Mouse (Mus musculus): ENCODE data around the gene Fam43a.

Fam43a gene

DNA sequence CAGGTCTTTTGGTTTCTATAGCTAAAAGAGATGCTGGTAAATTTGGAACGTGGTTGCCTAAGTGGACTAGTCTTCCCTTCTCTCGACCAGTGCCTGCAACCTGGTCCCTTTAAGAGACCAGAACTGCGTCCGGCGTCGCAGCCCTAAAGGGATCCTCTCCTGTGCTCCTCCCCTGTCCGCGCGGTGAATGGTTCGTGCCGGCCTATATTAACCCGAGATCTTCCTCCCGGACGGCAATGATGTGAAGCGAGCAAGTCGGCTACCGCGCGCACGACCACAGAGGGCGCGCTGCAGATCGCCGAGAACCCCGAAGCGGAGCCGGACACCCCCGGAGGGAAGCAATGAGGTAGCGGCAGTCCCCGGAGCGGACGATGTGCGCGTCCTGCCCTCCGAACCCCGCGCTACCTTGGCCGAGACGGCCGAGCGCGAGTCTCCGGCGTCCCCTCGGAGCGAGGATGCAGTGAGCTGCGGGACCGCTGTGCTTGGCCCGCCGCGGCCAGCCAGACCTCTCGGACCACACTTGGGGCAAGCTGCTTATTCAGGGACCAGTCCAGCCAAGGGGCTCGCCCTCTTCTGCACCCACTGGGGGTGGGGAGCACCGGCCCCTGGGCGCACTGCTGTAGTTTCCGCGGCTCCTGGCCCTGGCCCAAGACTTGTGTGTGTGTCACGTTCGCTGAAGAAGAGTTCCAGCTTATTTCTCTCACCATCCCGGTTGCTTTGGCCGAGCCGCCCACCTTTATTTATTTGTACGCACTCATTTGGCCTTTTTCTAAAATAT lies at the start of gene Fam43a:
Fam43a (plus strand) TSS at position 233 of the 778 bp plus-strand sequence.
- peak; percentile 92 for DNase-seq (ENCODE audit: low spot score)

DNA sequence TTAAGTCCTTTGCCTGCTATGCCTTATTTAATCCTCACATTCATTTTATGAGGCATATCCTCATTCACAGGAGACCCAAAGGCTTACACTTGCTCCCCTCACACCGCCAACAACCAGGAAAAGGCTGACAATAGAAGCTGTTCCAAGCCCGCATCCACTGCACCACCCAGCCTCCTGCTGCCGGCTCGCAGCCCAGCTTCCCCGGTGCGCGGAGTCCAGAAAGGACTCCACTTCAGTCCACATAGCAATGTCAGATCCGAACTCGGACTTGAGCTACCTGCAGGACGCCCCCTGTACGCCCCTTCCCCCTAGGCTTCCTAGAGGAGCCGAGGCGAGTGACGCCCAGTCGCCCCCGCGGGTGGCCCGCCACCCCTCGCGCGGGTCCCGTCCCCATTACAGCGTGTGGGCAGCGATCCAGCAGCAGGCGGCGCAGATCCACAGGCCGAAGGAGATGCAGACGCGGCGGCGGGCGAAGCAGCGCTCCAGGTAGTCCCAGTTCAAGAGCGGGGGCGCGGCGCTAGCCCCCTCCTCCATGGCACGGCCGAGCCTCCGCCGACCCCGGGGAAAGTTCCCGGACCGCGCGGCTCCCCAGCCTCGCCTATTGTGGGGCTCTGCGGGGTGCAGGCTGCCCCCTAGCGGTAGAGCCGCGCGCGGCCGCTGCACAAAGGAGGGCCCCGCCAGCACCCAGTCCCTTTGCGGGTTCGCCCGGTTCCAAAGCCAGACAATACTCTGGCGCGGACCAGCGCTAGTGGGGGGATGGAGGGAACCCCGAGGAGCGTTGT lies 49.4 kb upstream of the Fam43a start:
- peak; percentile 87 for DNase-seq (ENCODE audit: low spot score)

DNA sequence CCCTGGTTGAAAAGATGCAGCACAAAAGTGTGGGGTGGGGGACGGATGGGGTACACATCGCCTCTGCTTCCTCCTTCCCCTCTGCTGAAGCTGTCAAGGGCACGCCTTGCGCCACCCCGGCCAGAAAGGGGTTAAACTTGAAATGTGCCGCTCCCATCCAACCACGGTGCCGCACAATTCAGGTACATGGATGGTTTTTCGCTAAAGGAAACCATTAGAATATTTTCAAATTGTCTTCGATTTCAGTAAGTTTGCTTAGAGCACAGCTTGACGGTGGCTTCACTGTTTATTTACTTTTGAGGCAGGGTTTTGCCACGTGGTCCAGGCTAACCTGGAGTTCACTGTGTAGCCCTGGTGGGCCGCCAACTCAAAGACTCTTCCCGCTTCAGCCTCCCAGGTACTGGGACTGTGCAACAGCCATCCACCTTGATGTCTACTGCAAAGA lies 48.8 kb upstream of the Fam43a start, which contains the start of gene Tmem44:
Tmem44 (minus strand) TSS at position 95 of the 445 bp plus-strand sequence.
- DNase-seq (ENCODE audit: low spot score) = no peak

DNA sequence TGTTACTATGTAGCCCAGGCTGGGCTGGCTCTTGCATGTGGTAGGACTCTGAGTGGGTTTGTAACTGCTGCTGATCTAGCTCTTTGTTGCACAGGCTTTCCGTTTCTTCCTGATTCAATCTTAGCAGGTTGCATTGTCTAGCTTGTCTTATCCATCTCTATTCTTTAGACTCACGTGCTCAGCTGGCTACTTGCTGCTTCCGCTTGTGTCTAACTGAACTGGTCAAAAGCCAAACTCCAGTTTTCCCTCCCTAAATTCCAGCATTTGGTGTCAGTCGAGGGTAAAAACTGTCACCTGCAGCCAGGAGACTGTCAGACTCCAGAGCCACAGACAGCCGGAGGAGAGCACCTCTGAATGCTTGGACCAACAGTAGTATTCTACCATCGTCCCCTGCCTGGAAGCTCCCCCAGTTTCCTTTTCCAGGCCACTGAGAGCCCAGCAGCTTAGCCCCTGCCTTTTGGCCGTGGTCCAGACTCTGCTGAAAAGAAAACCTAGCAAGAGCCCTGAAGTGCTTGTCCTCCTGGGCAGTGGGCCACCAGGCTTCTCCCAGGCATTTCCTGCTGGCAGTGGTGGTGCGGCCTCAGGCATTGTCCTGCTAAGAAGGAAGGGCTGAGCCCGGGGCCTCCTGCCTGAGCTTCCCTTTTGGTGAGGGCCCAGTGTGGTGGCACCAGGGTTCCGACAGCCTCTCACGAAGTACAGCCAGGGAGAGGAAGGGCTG lies 46.7 kb upstream of the Fam43a start:
- DNase-seq (ENCODE audit: low spot score) = no peak

DNA sequence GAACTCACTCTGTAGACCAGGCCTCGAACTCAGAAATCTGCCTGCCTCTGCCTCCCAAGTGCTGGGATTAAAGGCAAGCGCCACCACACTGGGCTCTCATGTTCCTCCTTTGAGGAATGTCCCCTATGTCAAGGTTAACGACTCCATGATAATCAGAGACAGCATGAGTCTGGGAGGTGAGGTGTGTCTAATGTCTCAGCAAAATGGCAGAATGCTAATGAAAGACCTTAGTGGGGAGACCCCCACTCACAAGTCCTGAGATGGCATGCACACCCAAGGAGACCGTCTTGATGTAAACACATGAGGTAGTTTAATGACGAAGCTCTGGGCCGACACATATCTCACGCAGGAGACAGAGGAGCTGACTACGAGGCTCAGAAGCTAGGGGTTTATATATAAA lies 45.4 kb upstream of the Fam43a start:
- no peak for DNase-seq (ENCODE audit: low spot score)

DNA sequence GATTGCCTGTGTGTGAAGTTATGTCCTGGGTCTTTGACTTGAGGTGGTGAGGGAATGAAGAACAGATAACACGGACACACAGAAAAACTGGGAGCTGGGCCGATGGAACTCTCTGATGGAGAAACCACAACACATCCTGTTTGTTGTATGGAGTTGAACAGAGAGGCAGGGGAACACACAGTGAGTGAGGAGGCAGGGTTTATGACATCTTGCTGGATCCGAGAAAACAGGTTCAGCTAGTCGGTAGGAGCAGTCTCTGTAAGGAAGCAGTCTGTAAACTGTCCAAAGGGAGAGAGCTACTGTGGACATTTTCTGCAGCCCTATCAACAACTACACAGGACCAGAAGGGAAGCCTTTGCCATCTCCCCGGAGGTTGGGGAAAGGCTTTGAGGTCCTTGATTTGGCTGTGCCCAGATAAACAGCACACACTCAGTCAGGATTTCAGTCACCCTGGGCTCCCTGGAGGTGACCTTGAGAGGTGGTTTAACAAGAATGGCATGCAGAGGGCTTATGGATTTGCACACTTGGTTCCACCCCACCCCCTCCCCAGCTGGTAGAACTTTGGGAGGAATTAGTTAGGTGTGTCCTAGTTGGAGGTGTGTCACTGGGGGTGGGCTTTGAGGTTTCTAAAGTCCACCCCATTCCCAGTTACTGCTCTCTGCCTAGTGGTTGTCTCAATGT lies 40.1 kb upstream of the Fam43a start:
- no peak for DNase-seq (ENCODE audit: low spot score)

DNA sequence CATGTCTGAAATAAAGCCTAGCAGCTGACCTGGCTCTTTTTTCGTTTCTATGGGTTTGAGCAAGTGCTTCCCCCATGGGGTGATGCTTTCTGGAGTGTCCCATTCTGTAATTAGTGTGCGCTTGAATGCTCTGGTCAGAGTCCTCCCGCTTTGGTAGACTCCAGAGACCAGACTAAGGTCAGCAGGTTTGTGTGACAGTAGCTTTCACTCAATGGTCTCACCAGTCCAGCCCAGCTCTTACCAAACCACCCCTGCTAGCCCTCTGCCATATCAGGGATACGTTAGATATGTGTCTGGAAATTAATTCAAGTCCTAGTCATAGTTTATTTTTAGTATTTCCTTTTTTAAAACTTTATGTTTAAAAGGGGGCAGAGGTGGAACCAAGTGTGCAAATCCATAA lies 38.9 kb upstream of the Fam43a start:
- DNase-seq (ENCODE audit: low spot score) = no peak

DNA sequence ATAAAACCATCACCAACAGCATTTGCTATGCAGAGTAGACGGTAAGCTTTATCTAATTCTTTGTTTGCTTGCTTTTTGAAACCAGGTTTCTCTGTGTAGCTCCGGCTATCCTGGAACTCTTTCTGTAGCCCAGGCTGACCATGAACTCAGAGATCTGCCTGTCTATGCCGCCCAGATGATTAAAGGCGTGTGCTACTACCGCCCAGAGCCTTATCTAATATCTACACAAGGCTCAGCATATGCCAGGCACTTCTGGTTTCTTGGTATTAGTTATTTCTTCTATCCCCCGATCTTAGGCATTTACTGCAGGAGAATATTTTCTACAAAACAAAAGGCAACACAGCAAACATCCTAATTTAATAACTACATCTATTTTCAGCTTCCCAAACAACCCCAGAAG lies 33.9 kb upstream of the Fam43a start:
- no peak for DNase-seq (ENCODE audit: low spot score)

DNA sequence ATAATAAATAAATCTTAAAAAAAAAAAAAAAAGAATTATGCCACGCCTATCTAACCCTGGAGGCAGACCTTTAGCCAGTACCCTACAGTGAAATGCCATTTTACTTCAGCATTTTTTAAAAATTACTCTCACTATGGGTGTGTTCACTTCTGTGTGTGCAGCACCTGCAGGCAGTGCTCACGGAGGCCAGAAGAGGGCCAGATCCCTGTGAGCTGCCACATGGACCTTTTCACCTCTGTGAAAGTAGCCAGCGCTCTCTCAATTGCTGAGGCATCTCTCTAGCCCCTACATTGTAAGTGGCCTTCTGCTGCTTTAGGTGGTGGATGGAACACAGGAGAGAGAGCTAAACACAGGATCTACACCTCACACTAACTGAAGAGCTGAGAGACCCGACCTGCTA lies 29.4 kb upstream of the Fam43a start:
- no peak for DNase-seq (ENCODE audit: low spot score)

DNA sequence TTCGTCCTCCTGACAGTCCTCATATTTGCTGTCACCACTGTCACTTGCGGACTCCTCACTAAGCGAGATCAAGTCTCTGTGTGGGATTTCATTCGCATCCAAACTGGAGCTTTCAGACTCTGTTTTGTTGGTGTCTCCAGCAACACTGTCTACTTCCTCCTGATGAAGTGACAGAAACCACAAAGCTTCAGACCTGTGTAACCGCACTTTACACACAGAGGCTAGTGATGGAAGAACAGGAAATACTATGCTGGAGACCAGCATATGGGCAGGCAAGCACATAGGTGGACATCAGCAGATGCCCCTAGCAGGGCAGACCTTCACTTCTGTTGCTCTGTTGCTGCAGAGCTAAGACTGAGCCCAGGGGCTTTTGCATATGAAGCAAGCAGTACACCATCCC lies 28.1 kb upstream of the Fam43a start:
- DNase-seq (ENCODE audit: low spot score) = no peak

DNA sequence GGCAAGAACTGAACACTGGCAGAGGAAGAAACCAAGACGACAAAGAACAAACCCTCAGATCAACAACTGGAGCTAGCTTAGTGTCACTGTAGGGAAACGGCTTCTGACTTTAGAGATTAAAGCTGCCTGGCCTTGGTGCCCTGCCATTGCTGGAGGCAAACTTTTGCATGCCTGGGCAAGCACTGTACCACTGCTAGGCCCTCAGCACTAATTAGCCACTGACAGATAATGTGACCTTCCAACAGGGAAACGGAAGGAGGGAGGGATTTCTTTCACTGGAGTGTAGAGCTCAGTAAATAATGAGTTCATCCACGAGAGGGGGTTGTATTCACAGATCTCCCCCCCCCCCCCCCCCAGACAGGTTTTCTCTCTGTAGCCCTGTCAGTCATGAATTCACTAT lies 27.3 kb upstream of the Fam43a start:
- DNase-seq (ENCODE audit: low spot score) = no peak

DNA sequence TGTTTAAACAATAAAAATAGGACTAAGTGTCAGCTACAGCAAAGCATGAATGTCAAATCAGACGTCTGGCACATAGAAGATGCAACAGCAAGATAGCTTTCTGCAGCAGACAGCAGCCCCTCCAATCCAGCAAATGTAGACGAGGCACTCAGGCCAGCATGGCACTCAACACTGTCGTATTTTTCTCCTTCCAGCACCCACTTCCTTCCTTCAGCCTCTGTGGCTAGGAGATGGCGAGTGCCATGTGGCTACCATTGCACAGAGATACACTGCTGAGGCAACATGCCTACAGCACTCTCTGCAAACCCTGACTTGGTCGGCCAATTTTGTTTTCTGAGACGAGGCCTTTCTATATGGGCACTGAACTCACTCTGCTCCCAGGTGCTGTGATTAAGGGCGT lies 23.7 kb upstream of the Fam43a start:
- no peak for DNase-seq (ENCODE audit: low spot score)

DNA sequence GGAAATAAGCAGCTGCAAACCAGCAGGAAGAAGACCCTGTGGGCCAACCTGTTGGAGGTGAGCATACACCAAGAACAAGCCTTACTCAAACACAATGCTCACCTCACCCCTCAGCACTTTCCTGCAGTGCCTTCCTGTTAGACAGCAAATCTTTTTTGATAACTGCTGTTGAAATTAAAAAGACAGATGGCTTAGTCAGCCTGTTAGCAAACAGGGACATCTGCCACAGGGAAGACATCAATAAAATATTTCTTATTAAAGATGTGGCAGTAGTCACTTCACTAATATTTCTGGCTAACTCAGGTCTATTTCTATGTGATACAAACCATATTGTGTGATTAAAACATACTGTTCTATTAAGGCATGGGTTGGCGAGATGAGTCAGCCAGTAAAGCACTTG lies 23.1 kb upstream of the Fam43a start:
- DNase-seq (ENCODE audit: low spot score) = no peak

DNA sequence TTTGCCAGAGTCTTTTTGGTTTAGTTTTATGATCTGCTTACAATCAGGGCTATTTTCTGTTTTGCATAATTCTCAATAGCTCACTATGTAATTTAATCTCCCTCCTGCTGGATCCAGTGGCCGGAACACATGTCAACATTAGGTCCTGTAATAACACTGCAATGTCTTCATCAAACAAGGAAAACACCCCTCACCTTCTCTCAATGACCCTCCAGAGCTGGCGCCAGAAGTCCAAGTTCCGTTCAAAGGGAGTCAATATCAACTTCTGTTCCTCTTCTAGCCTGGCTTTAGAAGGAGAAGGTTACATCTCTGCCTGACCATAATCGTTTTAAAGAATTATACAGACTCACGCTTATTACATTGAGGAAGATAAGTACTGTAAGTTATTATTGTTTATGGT lies 18.8 kb upstream of the Fam43a start:
- DNase-seq (ENCODE audit: low spot score) = no peak

DNA sequence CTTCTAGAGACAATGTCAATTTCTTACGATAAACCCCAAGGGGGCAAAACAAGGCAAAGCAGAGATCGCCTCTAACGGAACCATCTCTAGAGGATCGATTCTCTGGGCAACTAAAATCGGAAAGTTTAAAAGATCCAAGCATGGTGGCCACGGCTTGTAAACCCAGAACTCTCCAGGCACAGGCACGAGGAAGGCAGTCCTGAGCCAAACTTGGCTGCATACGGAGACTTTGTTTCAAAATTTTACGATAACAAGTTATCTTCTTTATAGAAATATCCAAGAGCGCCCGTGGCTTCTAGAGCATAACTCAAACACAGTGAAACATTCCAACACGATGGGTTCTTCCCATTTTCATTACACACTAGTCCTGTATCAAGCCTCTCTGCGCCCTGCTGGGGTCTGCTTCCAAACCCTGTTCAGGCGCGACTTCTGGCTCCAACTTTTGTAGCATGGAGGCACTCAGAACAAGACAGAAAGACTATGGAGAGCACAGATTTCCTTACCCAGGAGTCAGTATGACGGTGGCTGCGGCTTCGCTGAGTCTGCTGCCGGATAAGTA lies 12.5 kb upstream of the Fam43a start:
- no peak for DNase-seq (ENCODE audit: low spot score)

DNA sequence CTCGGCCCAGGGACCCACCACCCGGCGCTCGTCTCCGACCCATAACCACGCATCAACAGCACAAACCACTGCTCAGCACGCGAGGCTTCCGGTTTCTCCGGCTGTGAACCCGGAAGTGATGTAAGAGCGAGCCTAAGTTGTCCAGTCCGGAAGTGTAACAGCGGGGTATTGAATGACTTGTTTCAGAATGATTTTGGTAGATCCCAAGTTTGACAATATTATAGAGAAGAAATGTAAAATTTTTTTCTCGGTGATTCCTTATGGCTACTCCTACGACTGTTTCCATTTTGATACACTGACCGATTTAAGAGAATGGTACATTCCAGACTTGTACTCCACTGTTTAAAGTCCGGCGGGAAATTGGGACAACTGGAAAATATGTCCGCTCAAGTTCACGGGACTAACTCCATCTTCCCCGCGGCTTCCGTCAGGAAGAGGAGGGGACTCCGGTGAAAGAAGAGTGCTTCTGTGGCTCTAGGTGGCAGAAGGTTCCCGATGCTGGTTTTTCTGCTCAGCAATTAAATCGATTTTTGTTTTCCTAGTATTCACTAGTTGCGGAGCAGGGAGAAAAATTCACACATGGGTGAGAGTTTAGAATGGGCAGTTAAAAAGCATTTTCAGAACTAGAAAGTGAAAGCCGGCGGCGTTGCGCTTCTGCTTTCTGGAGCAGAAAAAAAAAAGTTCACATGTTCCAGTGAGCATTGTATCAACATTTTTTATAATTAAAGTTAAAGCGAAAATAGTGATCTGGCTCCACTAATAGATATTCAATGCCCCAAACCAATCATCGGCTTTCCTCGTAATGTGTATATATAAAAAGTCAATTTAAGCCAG lies 11.8 kb upstream of the Fam43a start, which contains the start of gene Lsg1:
Lsg1 (minus strand) TSS at position 99 of the 834 bp plus-strand sequence.
- peak; percentile 96 for DNase-seq (ENCODE audit: low spot score)

DNA sequence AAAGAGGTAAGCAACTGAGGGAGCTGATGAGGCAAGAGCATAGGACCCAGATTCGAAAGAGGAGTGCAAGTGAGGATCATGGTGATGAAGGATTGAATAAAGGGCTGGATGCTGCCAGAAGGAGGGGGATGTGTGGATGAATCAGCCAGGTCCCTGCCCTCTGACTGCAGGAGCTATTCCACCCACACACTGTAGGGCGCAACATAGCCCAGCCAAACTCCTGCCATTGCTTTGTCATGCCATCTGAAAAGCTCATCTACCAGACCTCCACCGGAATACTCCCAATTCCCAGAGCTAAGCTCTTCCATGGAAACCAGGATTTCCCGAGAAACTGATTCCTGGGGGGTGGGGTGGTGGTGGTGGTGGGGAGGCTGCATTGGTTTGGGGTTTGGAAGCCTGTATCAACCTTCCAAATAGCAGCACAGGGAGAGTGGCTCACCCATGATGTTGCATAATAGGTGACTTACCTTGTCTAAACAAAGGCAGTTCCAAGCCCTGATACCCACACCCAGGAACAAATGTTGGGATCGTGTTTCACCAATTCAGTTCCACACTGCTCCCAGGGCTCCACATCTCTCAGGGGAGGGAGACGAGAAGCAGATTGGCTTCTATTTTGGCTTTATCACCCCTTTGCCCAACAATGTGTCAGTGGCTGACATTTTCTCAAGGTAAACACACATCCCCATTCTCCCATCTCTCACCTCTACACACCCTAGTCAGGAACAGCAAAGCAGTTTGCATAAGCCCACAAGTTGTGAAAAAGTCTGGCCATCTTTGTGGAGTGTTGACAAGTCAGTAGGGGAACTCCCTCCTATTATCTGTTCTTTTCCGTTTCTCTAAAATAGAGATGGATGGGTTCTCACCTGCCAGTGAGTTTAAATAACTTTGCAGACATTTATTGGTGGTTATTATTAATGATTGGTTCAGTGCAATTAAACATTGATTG lies 9.0 kb upstream of the Fam43a start:
- no peak for DNase-seq (ENCODE audit: low spot score)

DNA sequence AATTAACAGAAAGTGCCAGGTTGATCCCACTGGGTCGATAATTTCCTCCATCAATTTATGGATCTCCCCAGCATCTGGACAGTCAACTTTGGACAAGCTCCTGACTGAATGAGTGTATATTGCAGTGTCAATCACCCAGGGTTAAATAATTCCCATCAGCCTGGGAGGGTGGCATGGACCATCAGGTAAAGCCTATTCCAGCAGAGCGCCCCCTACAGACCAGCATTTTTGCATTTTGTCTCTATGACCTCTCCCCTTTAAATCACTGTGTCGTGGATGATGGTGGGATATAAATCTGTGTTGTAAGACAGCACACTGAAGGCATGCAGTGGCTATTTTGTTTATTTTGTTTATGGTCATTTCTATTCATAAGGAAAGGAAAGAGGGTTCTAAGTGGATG lies 7.5 kb upstream of the Fam43a start:
- no peak for DNase-seq (ENCODE audit: low spot score)

DNA sequence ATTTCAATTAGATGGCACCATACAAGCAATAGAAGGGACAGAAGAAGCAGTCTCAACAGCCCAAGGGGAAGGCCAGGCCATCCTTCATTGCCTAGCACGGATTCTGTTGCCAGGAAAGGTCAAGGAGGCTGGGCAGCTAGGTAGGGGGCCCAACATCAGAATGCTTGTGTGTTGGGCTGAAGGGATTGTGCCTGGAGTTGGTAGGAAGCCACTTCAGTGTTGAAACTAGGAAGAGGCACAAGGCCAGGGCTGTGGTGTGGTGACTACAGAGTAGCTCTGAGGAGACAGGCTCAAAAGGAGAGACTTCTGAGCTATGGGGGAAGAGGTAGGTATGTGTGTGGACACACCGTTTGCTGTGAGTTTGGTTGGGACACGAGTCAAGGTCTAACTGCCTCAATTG lies 4.2 kb upstream of the Fam43a start:
- DNase-seq (ENCODE audit: low spot score) = no peak
